Mouse (Mus musculus): ENCODE results near the gene Crocc. TPM values are rescaled to one million over a fixed set of nuclear protein-coding genes. Genes with fewer than 3 reads are reported as not detected.

The Crocc gene
- polyA plus RNA-seq, 2 experiments from 2014 or later, result 1.4 TPM; not detected in 1

DNA sequence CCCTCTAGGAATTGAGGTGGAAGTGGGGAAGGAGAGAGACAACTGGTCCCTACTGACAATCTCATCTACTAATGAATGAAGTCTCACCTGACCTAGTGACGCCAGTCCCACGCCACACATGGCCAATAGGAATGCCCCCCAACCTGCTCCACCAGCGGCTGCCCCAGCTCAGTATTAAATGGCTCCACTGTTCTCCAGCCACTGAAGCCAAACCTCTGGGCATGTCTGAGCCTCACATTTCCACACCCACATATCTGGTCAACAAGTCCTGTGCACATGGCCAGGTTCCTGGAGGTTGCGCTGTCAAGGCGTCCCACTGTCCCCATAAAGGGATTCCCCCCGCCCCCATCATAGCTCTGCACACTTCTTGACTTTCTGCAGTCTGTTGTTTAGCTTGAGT, 75.8 kb downstream of the Crocc start:
- ATAC-seq, result no peak

GRCm38 (mm10) chr4:140983442-140983841, 76.9 kb downstream of the Crocc start:
- ATAC-seq, result peak; percentile 65

- ATAC-seq, result no peak
Measured at GRCm38 (mm10) chr4:140982808-140983207, 77.5 kb downstream of the Crocc start.

- ATAC-seq, result no peak
Measured at GRCm38 (mm10) chr4:140981605-140982004, 78.7 kb downstream of the Crocc start.

GRCm38 (mm10) chr4:140977886-140978692, 82.3 kb downstream of the Crocc start:
- peak; percentile 47 for ATAC-seq

GRCm38 (mm10) chr4:140977278-140977677, 83.1 kb downstream of the Crocc start:
- ATAC-seq, result no peak

DNA sequence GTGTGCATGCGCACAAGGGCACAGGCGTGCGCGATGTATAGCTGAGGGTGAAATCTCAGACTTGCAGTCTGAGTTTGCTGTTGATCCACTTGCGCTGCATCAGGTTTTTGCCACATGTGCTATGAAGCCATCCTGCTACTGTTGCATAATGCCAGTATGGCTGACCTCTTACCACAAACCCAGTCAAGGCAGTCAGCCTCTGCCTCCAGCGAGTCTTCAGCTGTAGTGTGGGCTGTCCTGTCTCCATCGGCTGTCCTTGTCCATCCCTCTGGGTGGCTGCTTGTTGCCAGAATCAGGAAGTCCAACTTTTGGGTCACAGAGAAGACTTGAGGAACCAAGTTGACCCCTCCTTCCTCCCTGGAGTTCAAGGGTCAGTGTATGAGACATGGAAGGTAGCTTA, 85.0 kb downstream of the Crocc start:
- no peak for ATAC-seq

DNA sequence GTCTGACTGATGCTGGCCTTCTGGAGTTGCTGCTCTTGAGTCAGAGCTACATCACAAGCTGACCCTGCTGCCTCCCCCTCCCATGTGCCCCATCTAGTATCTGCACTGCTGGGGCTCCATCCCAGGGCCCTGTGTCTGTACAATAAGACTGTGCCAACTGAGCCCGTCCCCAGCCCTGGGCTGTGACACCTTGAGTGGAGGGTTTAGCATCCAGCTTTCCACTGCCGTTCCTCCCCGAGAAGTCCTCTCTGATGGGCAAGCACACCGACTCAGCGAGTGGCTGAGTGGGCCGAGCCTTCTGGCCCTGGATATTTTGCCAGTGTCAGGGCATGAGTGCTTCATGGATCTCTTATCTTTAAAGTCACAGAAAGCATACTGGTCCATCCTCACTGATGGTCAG, 85.9 kb downstream of the Crocc start:
- ATAC-seq, result no peak

DNA sequence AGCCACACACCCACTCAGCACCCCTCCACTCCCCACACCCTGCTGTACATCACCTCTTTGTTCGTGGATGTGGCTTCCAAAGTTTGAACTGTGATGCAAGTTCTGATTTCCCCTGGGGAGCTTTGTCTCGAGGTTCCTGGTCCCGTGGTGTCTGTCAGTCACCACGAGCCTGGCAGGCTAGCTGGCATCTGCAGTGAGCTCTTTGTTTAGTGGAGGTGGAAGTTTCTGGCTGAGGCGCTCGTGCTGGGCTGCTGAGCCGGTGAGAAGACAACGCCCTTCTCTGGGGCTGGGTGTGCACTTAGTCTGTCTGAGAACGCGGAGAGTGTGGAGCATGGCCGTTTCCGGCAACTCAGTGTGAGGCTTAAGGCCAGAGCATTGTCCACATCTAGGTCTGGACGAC, 88.7 kb downstream of the Crocc start:
- ATAC-seq, result no peak

DNA sequence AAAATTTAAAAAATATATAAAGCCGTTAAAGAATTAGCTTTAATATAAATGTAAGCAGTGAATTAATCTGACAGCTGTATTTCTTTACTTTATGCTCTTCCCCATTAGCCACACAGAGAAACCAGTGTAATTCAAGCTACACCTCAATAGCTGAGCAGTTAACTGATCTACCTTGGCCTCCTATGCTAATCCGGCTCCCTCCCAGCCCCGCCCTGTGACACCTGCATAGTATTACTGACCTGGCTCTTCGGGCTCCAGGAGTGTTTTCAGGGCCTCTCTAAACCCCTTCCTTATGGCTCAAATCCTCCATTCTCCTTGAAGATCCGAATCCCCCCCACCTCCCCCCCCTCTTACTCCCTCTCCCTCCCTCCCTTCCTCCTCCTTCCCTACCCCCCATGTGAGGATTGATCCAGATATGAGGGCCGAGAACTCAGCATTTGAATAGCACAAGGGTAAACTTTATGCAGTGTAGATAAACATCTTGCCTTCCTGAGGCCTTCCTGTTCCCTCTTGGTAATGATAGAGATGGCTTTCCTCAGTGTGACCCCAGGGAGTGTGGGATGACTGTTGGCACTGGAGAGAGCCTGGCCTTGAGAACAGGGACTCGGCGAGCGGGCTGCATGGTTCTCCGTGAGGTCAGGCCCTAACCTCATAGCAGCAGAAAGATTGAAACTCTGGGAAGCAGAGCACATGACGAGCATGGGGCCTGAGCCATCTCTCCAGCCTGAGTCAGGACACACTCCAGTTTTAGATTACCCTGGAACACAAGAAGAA, 92.8 kb downstream of the Crocc start:
- no peak for ATAC-seq

Other genes starting within 250 kb of the Crocc start
- gene Padi3, start 249.9 kb downstream of the Crocc start, polyA plus RNA-seq (2017; shearing (Covaris generic)), result under 1 TPM; 0.15 to 0.32 TPM
- gene Padi1, start 214.8 kb downstream of the Crocc start, polyA plus RNA-seq (2017; shearing (Covaris generic)), result under 1 TPM; 0.61 to 0.63 TPM
- gene Padi2, start 154.2 kb downstream of the Crocc start, polyA plus RNA-seq (2017; shearing (Covaris generic)), result 10 to 100 TPM; 11.4 to 13.8 TPM
- 100 to 1,000 TPM; 250 to 293 TPM for gene Sdhb, start 99.3 kb downstream of the Crocc start, polyA plus RNA-seq (2017; shearing (Covaris generic))
- gene Atp13a2, start 73.7 kb downstream of the Crocc start, polyA plus RNA-seq (2017; shearing (Covaris generic)), result 1 to 10 TPM; 4.0 to 5.9 TPM
- gene Mfap2, start 50.1 kb downstream of the Crocc start, polyA plus RNA-seq (2017; shearing (Covaris generic)), result not detected
- gene Necap2, start 17.8 kb upstream of the Crocc start, polyA plus RNA-seq (2017; shearing (Covaris generic)), result 100 to 1,000 TPM in 1 of 2 experiments, 10 to 100 TPM in 1; 83.0 to 153 TPM
- 1 to 10 TPM; 1.0 to 1.2 TPM for gene Spata21, start 27.8 kb upstream of the Crocc start, polyA plus RNA-seq (2017; shearing (Covaris generic))
- 10 to 100 TPM; 38.1 to 76.7 TPM for gene Szrd1, start 79.2 kb upstream of the Crocc start, polyA plus RNA-seq (2017; shearing (Covaris generic))
- 1 to 10 TPM; 5.1 to 6.2 TPM for gene Fbxo42, start 87.4 kb upstream of the Crocc start, polyA plus RNA-seq (2017; shearing (Covaris generic))
- gene Rsg1, start 153.4 kb upstream of the Crocc start, polyA plus RNA-seq (2017; shearing (Covaris generic)), result 1 to 10 TPM; 3.0 to 4.7 TPM
- gene Arhgef19, start 178.9 kb upstream of the Crocc start, polyA plus RNA-seq (2017; shearing (Covaris generic)), result not detected
- under 1 TPM in 1 of 2 experiments, not detected in 1; 0.34 TPM for gene Epha2, start 240.7 kb upstream of the Crocc start, polyA plus RNA-seq (2017; shearing (Covaris generic))